Mouse (Mus musculus) bone marrow, adult 2 months (tissue): Measurements from ENCODE around the gene Gm609. TPM values are rescaled to one million over a fixed set of nuclear protein-coding genes. Genes with fewer than 3 reads are reported as not detected.

Experiments
- H3K27ac ChIP-seq: fragments of 200-500 bp; 2 replicates; pipeline ENCODE4 v1.5.1; 2012; ENCODE audit warnings: low read depth, mild to moderate bottlenecking, control low read depth, inconsistent platforms, low read length; ENCODE audit not compliant: control insufficient read depth, poor library complexity, insufficient read depth
- H3K4me1 ChIP-seq: fragments of 200-500 bp; 2 replicates; pipeline ENCODE4 v1.6.1; 2011; ENCODE audit warnings: low read length; ENCODE audit not compliant: control insufficient read depth, insufficient read depth
- H3K4me3 ChIP-seq: fragments of 200-500 bp; replicated peaks from 2 replicates; pipeline ENCODE3; 2011; ENCODE audit warnings: mild to moderate bottlenecking, low read depth, low read length, control low read depth; ENCODE audit not compliant: control insufficient read depth
- CTCF ChIP-seq: fragments of 200-500 bp; IDR thresholded peaks from 2 replicates; pipeline ENCODE4 v1.5.1; 2011; ENCODE audit warnings: low read length, control low read depth; ENCODE audit not compliant: control insufficient read depth, insufficient read depth
- POLR2A ChIP-seq: fragments of 200-500 bp; IDR thresholded peaks from 2 replicates; pipeline ENCODE4 v1.6.1; 2011; ENCODE audit warnings: low read depth, mild to moderate bottlenecking, control low read depth, low read length, borderline replicate concordance; ENCODE audit not compliant: control insufficient read depth
- WGBS: fragments of 180-500 bp; shearing (Covaris S2); methylation state at CpG from one replicate; pipeline ENCODE4 v1.1.7; 2018; 5-methylcytosine and 5-hydroxymethylcytosine counted together
- polyA plus RNA-seq: library from polyadenylated mRNA; stranded (reverse); fragments of >200 nt; gene quantifications from 2 replicates; pipeline ENCODE4 v1.2.4, GENCODE M21; 2011; ENCODE audit warnings: low replicate concordance; ENCODE audit not compliant: missing spikeins, insufficient read depth, insufficient read length

Gm609 gene
- polyA plus RNA-seq, 1 experiment: not detected

DNA sequence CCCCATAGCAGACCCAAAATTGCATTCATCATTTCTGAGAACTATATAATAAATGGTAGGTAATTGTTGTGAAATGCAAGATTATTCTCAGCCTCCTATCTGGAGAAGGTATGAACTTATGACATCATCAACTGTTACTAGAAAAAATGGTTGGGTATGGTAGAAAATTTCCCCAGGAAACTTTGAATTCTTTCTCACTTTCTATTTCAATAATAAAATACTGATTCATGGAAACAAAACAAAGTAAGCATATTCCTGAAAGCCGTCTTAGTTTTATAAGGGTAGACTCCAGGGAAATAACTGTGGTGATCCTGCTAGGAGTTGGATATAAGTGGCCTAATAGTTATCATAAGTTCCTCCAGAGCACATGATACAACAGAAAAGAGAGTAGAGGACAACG is 103.7 kb downstream of the Gm609 start:
- no peak overlapping the region for H3K27ac ChIP-seq
- 78% methylated on average over 2 of the region's 2 CpGs for WGBS
- TF ChIP-seq POLR2A: no peak
- no peak for TF ChIP-seq CTCF
- no peak overlapping the region for H3K4me3 ChIP-seq
- H3K4me1 ChIP-seq: no peaks in the 10 kb centered on the region

DNA sequence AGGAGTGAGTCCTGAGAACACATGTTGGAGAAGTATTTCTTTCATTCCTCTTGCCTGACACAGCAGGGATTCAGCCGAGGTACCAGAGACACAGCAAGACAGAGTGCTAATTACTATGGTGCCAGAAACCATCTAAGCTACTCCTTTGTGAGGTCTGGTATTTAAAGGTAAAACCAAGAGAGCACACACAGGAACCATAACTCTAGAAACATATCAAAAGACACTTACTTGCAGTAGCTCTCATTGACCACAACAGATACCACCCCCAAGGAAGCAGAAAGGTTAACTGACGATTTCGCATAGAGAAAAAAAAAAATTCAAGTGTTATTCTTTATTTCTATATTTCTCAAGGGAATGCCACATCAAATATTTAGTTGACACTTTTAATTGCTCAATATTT is 111.0 kb downstream of the Gm609 start:
- Histone ChIP-seq H3K4me1 (no peaks in the 10 kb centered on the region), H3K4me3 (no peak overlapping the region), H3K27ac (no peak overlapping the region)
- TF ChIP-seq CTCF (no peak), POLR2A (no peak)
- 78% methylated on average over 3 of the region's 3 CpGs for WGBS

DNA sequence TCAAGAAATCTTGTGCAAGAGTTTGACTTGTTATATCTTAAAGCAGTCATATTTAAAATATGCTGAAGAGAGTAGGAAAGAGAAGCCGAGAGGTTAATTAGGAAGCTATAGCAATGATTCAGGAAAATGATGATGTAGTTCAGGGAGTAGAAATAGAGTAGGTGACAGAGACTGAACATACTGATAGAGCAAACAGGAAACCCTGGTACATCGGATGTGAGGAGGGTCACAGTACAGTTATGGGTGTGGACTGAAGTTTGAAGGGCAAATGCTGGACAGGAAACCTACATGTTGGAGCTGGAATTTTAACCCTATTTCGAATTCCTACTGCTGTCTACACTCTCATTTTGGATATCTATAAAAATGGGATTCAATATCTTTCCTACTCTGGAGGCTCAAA is 113.8 kb downstream of the Gm609 start:
- 66% methylated on average over 3 of the region's 3 CpGs for WGBS
- no peak for TF ChIP-seq CTCF
- TF ChIP-seq POLR2A: no peak
- Histone ChIP-seq H3K27ac (no peak overlapping the region), H3K4me3 (no peak overlapping the region), H3K4me1 (no peaks in the 10 kb centered on the region)

DNA sequence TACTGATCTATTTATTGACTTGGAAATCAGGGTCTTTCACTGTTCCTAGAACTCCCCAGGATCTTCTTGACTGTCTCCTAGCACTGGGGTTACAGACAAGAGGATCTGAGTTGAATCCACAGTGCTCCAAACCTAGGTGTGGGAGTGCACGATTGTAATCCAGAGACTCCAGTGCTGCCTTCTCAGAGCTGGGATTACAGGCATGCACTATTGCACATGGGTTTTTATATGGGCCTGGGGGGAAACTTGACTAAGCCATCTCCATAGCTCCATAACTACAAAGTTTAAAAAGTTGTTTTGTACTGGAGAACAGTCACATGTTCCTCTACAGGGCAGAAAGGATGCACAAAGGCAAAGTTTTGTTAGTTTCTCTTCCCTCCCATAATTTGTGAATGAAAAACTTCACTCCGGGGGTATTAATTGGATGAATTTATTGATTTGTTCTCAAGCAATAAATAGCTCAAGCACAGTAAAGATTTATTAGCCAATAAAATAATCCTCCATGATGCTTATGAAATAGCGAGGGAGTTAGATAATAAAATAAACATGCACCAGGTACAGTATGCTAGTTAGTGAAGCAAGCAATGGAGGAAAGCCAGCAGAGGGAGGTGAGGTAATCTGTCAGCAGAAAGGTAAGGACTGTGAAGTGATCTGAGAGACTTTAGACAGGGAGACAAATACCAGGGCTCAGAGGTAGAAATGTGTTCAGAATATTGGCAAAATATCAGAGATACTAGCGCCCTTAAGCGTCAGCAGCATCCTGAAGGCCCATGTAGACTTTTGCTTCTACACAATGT is 114.4 kb downstream of the Gm609 start:
- TF ChIP-seq CTCF: no peak
- H3K27ac ChIP-seq: no peak overlapping the region
- H3K4me3 ChIP-seq: no peak overlapping the region
- no peaks in the 10 kb centered on the region for H3K4me1 ChIP-seq
- WGBS: 77% methylated on average over 5 of the region's 5 CpGs

DNA sequence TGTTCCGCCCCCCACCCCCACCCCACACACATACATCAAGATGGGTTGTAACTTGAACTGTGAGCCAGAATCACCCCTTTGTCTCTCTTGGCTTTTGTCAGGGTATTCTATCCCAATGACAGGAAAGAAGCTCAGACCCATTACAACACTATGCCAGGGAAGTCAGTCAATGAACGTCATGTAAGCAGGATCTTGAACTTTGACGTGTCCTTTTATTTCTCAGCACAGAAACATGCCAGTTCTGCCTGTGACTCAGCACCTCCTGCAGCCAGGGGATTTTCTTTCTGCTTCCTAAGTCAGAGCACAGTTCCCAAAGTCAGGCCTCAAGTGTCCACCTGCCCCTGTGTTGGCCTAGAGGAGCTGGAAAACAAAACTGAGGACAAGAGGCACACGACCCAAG is 115.4 kb downstream of the Gm609 start:
- no peak overlapping the region for H3K4me3 ChIP-seq

DNA sequence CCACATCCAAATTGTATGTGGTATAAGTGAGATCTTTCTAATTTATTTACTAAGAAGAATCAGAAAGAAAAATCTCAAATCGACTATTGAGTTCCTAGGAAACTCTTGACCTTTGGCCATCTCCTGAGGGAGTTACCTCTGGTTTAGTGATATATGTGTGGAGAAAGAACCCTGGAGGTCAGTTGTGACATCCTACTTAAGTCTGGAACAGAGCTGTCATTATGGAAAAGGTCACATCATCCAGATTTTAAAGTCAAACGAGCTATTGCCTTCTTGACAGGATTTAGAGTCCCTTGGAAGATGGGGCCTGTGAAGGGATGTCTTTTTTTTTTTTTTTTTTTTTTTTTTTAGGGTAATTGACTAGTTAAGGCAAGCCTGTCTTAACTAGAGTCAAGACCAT is 116.0 kb downstream of the Gm609 start:
- Histone ChIP-seq H3K4me1 (no peaks in the 10 kb centered on the region), H3K4me3 (no peak overlapping the region), H3K27ac (no peak overlapping the region)
- TF ChIP-seq CTCF (no peak), POLR2A (no peak)
- 67% methylated on average over 2 of the region's 2 CpGs for whole genome bisulfite sequencing

More for the DNA sequence above, 115.4 kb downstream of the Gm609 start:
- no peaks in the 10 kb centered on the region for H3K4me1 ChIP-seq
- no peak for TF ChIP-seq POLR2A
- TF ChIP-seq CTCF: no peak
- 65% methylated on average over 4 of the region's 4 CpGs for WGBS
- no peak overlapping the region for H3K27ac ChIP-seq

DNA sequence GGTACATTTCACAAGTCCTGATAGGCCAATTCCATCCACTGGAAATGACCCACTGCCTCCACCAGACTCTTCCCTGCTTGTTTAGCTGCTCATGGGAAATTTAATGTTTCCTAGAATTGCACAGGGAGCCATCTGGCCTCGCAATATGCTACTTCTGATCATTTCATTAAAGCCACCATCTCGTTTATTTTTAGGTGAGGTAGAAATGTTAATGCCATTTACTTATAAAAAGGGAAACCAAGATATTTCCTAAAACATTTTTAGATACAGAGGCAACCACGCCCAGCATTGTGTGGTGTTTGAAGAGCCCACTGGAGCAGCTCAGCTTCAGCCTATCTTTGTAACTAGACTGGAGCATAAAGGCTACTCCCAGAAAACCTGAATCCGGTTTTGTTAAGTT is 116.5 kb downstream of the Gm609 start:
- no peak overlapping the region for H3K4me3 ChIP-seq
- TF ChIP-seq CTCF: no peak
- TF ChIP-seq POLR2A: no peak
- WGBS: 61% methylated on average over 4 of the region's 4 CpGs
- no peak overlapping the region for H3K27ac ChIP-seq
- no peaks in the 10 kb centered on the region for H3K4me1 ChIP-seq

DNA sequence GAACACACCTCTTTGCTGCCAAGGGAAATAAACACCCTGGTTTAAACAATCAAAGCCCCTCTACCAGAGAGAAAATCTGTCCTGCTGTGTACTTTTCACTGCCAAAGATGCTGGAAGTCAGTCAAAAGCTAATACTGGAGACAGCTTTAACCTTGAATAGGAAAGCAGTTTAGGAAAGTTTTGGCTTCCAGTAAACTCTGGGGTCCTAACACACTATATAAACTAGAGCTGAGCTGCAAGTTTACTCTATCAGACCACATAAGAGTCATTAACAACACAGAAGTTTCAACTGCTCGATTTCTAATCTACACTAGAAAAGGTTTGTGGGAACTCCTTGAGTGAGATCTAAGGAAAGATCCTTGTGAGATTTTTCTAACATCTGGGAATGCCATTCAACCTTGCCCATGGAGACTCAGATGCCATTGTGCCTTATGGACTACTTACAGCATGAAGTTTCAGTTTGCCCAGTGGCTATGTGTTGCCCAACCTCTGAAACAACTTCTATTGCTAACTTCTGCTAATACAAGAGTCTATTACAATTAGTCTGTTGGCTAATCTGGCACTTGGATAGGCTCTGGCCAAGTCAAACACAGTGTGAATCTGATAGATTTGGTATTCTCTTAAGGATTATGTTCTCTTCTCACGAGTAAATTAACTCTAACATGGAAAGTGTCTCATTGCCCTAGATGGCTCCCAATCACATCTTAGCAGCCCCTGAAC is 117.1 kb downstream of the Gm609 start:
- WGBS: 70% methylated on average over 2 of the region's 2 CpGs
- TF ChIP-seq CTCF: no peak
- no peak for TF ChIP-seq POLR2A
- H3K4me1 ChIP-seq: no peaks in the 10 kb centered on the region

DNA sequence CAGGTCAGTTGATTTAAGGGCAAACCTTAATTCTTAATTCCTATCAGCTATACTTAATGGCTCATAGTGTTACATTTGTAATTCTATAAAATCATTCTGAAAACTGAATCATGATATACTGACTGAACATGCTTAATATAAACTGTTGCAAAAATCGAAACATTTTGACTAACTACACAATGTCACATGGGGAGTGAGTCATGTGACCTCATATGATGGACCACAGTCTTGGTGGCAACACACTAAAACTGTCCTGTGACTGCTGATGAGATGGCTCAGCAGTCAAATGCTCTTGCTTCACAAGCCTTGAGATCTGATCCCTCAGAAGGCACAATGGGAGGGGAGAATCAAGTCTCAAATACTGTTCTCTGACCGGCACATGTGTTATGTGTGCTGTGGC is 118.7 kb downstream of the Gm609 start:
- no peak overlapping the region for H3K27ac ChIP-seq
- WGBS: 73% methylated on average over 2 of the region's 2 CpGs
- no peak overlapping the region for H3K4me3 ChIP-seq
- no peak for TF ChIP-seq POLR2A
- no peak for TF ChIP-seq CTCF
- no peaks in the 10 kb centered on the region for H3K4me1 ChIP-seq

More for the DNA sequence above, 117.1 kb downstream of the Gm609 start:
- H3K27ac ChIP-seq: no peak overlapping the region
- no peak overlapping the region for H3K4me3 ChIP-seq

DNA sequence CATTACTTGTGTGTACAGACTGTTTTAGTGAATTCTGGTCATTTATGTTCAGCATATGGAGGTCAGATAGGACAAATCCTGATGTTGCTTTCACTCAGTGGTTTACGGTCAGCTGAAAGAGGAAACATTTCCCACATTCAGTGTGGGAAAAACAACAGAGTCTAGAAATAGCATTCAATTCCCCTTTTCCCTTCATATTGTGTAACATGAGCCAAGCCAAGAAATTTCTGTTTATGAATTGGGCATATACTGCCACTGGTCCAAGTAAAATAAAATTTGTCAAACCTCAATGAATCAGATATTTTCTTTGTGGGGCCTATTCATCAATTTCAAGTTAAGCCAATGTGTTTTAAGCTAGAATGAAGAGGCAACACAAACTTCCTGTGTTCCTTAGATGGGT is 121.7 kb downstream of the Gm609 start:
- WGBS: 55% methylated on average over 1 of the region's 1 CpGs
- Histone ChIP-seq H3K4me1 (no peaks in the 10 kb centered on the region), H3K27ac (no peak overlapping the region), H3K4me3 (no peak overlapping the region)
- TF ChIP-seq POLR2A: no peak
- TF ChIP-seq CTCF: no peak
